Mouse (Mus musculus) hindbrain, embryonic 14.5 days (tissue): ENCODE measurements around the gene Manba. TPM values are rescaled to one million over a fixed set of nuclear protein-coding genes. Genes with fewer than 3 reads are reported as not detected.
A peak's percentile ranks its signal among the peaks of the same experiment; 100 is the strongest.
"Not testable (repeated sequence)": the region's sequence is repeated elsewhere in the genome, so short reads cannot be mapped to it uniquely, and the experiment has no call there.

Experiments
- ATAC-seq: fragments of 200-750 bp; cut with Nextera tagmentation; 2 replicates; pipeline ENCODE4 v1.8.0; 2017; ENCODE audit warnings: moderate number of reproducible peaks, mild to moderate bottlenecking, moderate TSS enrichment, moderate library complexity; ENCODE audit not compliant: low FRiP score
- DNase-seq: peaks from one replicate; pipeline ENCODE4 v3.0.0-alpha.2; 2015; ENCODE audit warnings: low spot score
- H3K27ac ChIP-seq: fragments of 300-500 bp; sonication (generic); 2 replicates; pipeline ENCODE4 v1.5.1; 2014; ENCODE audit warnings: mild to moderate bottlenecking, moderate library complexity
- H3K27me3 ChIP-seq: fragments of 300-500 bp; sonication (generic); 2 replicates; pipeline ENCODE4 v1.6.1; 2014; ENCODE audit warnings: mild to moderate bottlenecking, low read length, mixed read lengths; ENCODE audit not compliant: control insufficient read depth, insufficient read depth
- H3K36me3 ChIP-seq: fragments of 300-500 bp; sonication (generic); replicated peaks from 2 replicates; pipeline ENCODE4 v1.6.1; 2014; ENCODE audit not compliant: control insufficient read depth, insufficient read depth
- H3K4me1 ChIP-seq: fragments of 300-500 bp; sonication (generic); replicated peaks from 2 replicates; pipeline ENCODE4 v1.6.1; 2014; ENCODE audit warnings: antibody characterized with exemption, low read length, mixed read lengths; ENCODE audit not compliant: control insufficient read depth, insufficient read depth
- H3K4me2 ChIP-seq: fragments of 300-500 bp; sonication (generic); replicated peaks from 2 replicates; pipeline ENCODE4 v1.6.1; 2014; ENCODE audit warnings: mild to moderate bottlenecking, moderate library complexity
- H3K4me3 ChIP-seq: fragments of 300-500 bp; sonication (generic); replicated peaks from 2 replicates; pipeline ENCODE4 v1.5.1; 2014; ENCODE audit warnings: mild to moderate bottlenecking, low read length
- H3K9ac ChIP-seq: fragments of 300-500 bp; sonication (generic); 2 replicates; pipeline ENCODE4 v1.6.1; 2014
- H3K9me3 ChIP-seq: fragments of 300-500 bp; sonication (generic); 2 replicates; pipeline ENCODE4 v1.6.1; 2016; ENCODE audit warnings: low read length; ENCODE audit not compliant: control insufficient read depth
- WGBS: fragments of 180-500 bp; shearing (Covaris S2); extraction: QIAGEN DNeasy Blood & Tissue Kit; methylation state at CpG from one replicate; pipeline ENCODE4 v1.1.7; 2014; 5-methylcytosine and 5-hydroxymethylcytosine counted together
- polyA plus RNA-seq: library from polyadenylated mRNA; unstranded; fragments of >200 nt; fragmentation: Nextera tagmentation; extraction: Ambion mirVana; gene quantifications from 2 replicates; pipeline ENCODE4 v1.2.1, GENCODE M21; 2014

Manba gene
- polyA plus RNA-seq, 1 experiment from 2014 or later: 8.1 TPM

GRCm38 (mm10) chr3:135480767-135481166, 4.6 kb upstream of the Manba start:
- ATAC-seq: no peak

GRCm38 (mm10) chr3:135481608-135482007, 3.8 kb upstream of the Manba start:
- Histone ChIP-seq H3K27ac (no peak overlapping the region), H3K4me3 (no peak overlapping the region), H3K4me2 (no peak overlapping the region), H3K27me3 (peaks cover 6% of the 10 kb centered on the region; the same call in 1 of the 2 replicates), H3K9ac (no peak overlapping the region), H3K36me3 (no peaks in the 10 kb centered on the region), H3K9me3 (no peaks in the 10 kb centered on the region), H3K4me1 (no peaks in the 10 kb centered on the region; the same call in 1 of the 2 replicates)
- ATAC-seq (no peak), DNase-seq (no peak)
- 85% methylated on average over 3 of the region's 3 CpGs for WGBS

More at GRCm38 (mm10) chr3:135480767-135481166, 4.6 kb upstream of the Manba start:
- Histone ChIP-seq H3K4me2 (no peak overlapping the region), H3K4me1 (no peaks in the 10 kb centered on the region; the same call in 1 of the 2 replicates), H3K27me3 (peaks cover 6% of the 10 kb centered on the region; the same call in 1 of the 2 replicates), H3K27ac (no peak overlapping the region), H3K36me3 (no peaks in the 10 kb centered on the region), H3K9ac (no peak overlapping the region), H3K4me3 (no peak overlapping the region), H3K9me3 (no peaks in the 10 kb centered on the region)
- WGBS: 92% methylated on average over 6 of the region's 6 CpGs
- DNase-seq: no peak

- Histone ChIP-seq H3K4me2 (peak overlapping the region; percentile 97), H3K4me3 (peak overlapping the region; percentile 68; the same call in 1 of the 2 replicates)
- WGBS: 92% methylated on average over 15 of the region's 15 CpGs
- H3K4me1 ChIP-seq, DNase-seq, H3K9ac ChIP-seq, ATAC-seq, H3K27me3 ChIP-seq, H3K9me3 ChIP-seq, H3K27ac ChIP-seq, H3K36me3 ChIP-seq: not testable (repeated sequence)
Observed at GRCm38 (mm10) chr3:135484650-135485049, 761 bp upstream of the Manba start.

GRCm38 (mm10) chr3:135485900-135486241, 460 bp downstream of the Manba start:
- H3K4me3 ChIP-seq: peak overlapping the region; percentile 68
- WGBS: 23% methylated on average over 9 of the region's 9 CpGs
- ATAC-seq (no peak), DNase-seq (no peak)
- peak overlapping the region; percentile 97 for H3K4me2 ChIP-seq
- H3K9ac ChIP-seq: peak overlapping the region; percentile 76
- H3K36me3 ChIP-seq: no peaks in the 10 kb centered on the region
- H3K4me1 ChIP-seq: no peaks in the 10 kb centered on the region; the same call in 1 of the 2 replicates
- H3K27me3 ChIP-seq: peaks cover 6% of the 10 kb centered on the region; the same call in 1 of the 2 replicates
- H3K27ac ChIP-seq: no peak overlapping the region
- H3K9me3 ChIP-seq: no peaks in the 10 kb centered on the region

- H3K4me3 ChIP-seq: peak overlapping the region; percentile 68; the same call in 1 of the 2 replicates
- no peaks in the 10 kb centered on the region; the same call in 1 of the 2 replicates for H3K4me1 ChIP-seq
- ATAC-seq: no peak
- peaks cover 6% of the 10 kb centered on the region; the same call in 1 of the 2 replicates for H3K27me3 ChIP-seq
- peak overlapping the region; percentile 97 for H3K4me2 ChIP-seq
- H3K36me3 ChIP-seq: no peaks in the 10 kb centered on the region
- no peak overlapping the region for H3K27ac ChIP-seq
- no peaks in the 10 kb centered on the region for H3K9me3 ChIP-seq
- DNase-seq: no peak
- no peak overlapping the region for H3K9ac ChIP-seq
- WGBS: 84% methylated on average over 5 of the region's 5 CpGs
Observed at GRCm38 (mm10) chr3:135486351-135486750, 940 bp downstream of the Manba start.

GRCm38 (mm10) chr3:135487803-135488202, 2.4 kb downstream of the Manba start:
- Histone ChIP-seq H3K4me3 (no peak overlapping the region), H3K4me1 (no peaks in the 10 kb centered on the region; the same call in 1 of the 2 replicates), H3K4me2 (no peak overlapping the region), H3K27ac (no peak overlapping the region), H3K9ac (no peak overlapping the region), H3K9me3 (no peaks in the 10 kb centered on the region), H3K27me3 (peaks cover 6% of the 10 kb centered on the region; the same call in 1 of the 2 replicates), H3K36me3 (no peaks in the 10 kb centered on the region)
- DNase-seq (no peak), ATAC-seq (no peak)
- WGBS: 89% methylated on average over 4 of the region's 4 CpGs

- DNase-seq: no peak
- Histone ChIP-seq H3K27ac (no peak overlapping the region), H3K27me3 (no peaks in the 10 kb centered on the region), H3K4me3 (no peak overlapping the region), H3K4me2 (no peak overlapping the region), H3K36me3 (no peaks in the 10 kb centered on the region), H3K9me3 (no peaks in the 10 kb centered on the region), H3K9ac (no peak overlapping the region), H3K4me1 (no peaks in the 10 kb centered on the region; the same call in 1 of the 2 replicates)
- 83% methylated on average over 5 of the region's 5 CpGs for WGBS
- ATAC-seq: no peak
Observed at GRCm38 (mm10) chr3:135489865-135490520, 4.6 kb downstream of the Manba start.

- Histone ChIP-seq H3K36me3 (no peaks in the 10 kb centered on the region), H3K4me1 (no peaks in the 10 kb centered on the region), H3K9ac (no peak overlapping the region), H3K27me3 (no peaks in the 10 kb centered on the region), H3K4me3 (no peak overlapping the region), H3K9me3 (no peaks in the 10 kb centered on the region), H3K4me2 (no peak overlapping the region), H3K27ac (no peak overlapping the region)
- WGBS: 92% methylated on average over 6 of the region's 6 CpGs
- DNase-seq: no peak
- no peak for ATAC-seq
Observed at GRCm38 (mm10) chr3:135491102-135491501, 5.7 kb downstream of the Manba start.

- H3K4me1 ChIP-seq, ATAC-seq, H3K9ac ChIP-seq, H3K27me3 ChIP-seq, H3K36me3 ChIP-seq, DNase-seq, H3K4me3 ChIP-seq, H3K9me3 ChIP-seq, H3K27ac ChIP-seq, H3K4me2 ChIP-seq: not testable (repeated sequence)
- WGBS: 87% methylated on average over 7 of the region's 7 CpGs
Observed at GRCm38 (mm10) chr3:135493320-135493719, 7.9 kb downstream of the Manba start.
